Mouse (Mus musculus): ENCODE measurements around the gene Tbx20.

- no peak for TF ChIP-seq CTCF (IDR thresholded peaks at IDR 0.05; ENCODE audit: low read depth, low read length)
- TF ChIP-seq TAL1 (conservative IDR thresholded peaks at IDR 0.05; ENCODE audit: low read depth, low read length), result no peak
Observed at GRCm38 (mm10) chr9:24789396-24789795, 15.3 kb upstream of the Tbx20 start.

All from G1E (cell line).